Mouse (Mus musculus): ENCODE data around the gene Pald1. TPM values are rescaled to one million over a fixed set of nuclear protein-coding genes. Genes with fewer than 3 reads are reported as not detected.

Pald1 gene
- total RNA-seq, 4 experiments from 2014 or later = 12.8 to 22.5 (median 17.9) TPM

- DNase-seq (ENCODE audit: low spot score in 2 of 2) = peak; percentile 39 to 89
Observed at GRCm38 (mm10) chr10:61336137-61336536, 47.2 kb downstream of the Pald1 start.

- no peak for DNase-seq (ENCODE audit: low spot score in 2 of 2)
Observed at GRCm38 (mm10) chr10:61334545-61334944, 48.8 kb downstream of the Pald1 start.

- DNase-seq (ENCODE audit: low spot score in 2 of 2) = peak; percentile 87 to 89
Observed at GRCm38 (mm10) chr10:61331046-61331445, 52.3 kb downstream of the Pald1 start.

- DNase-seq (ENCODE audit: low spot score in 2 of 2) = no peak
Observed at GRCm38 (mm10) chr10:61328927-61329326, 54.4 kb downstream of the Pald1 start.

GRCm38 (mm10) chr10:61327545-61327944 lies 55.8 kb downstream of the Pald1 start:
- no peak for DNase-seq (ENCODE audit: low spot score in 2 of 2)

GRCm38 (mm10) chr10:61325782-61326328 lies 57.5 kb downstream of the Pald1 start:
- DNase-seq (ENCODE audit: low spot score in 2 of 2) = no peak

GRCm38 (mm10) chr10:61324717-61325116 lies 58.6 kb downstream of the Pald1 start:
- DNase-seq (ENCODE audit: low spot score in 2 of 2) = no peak

GRCm38 (mm10) chr10:61318527-61318926 lies 64.8 kb downstream of the Pald1 start:
- DNase-seq (ENCODE audit: low spot score in 2 of 2) = no peak

GRCm38 (mm10) chr10:61315324-61315880 lies 67.9 kb downstream of the Pald1 start:
- no peak for DNase-seq (ENCODE audit: low spot score in 2 of 2)

- DNase-seq (ENCODE audit: low spot score in 2 of 2) = no peak
Observed at GRCm38 (mm10) chr10:61313750-61314149, 69.6 kb downstream of the Pald1 start.

GRCm38 (mm10) chr10:61312754-61313153 lies 70.6 kb downstream of the Pald1 start:
- DNase-seq (ENCODE audit: low spot score in 2 of 2) = no peak

GRCm38 (mm10) chr10:61312159-61312558 lies 71.2 kb downstream of the Pald1 start:
- no peak for DNase-seq (ENCODE audit: low spot score in 2 of 2)

- DNase-seq (ENCODE audit: low spot score in 2 of 2) = no peak
Observed at GRCm38 (mm10) chr10:61308706-61309320, 74.5 kb downstream of the Pald1 start.

- no peak for DNase-seq (ENCODE audit: low spot score in 2 of 2)
Observed at GRCm38 (mm10) chr10:61305928-61306590, 77.3 kb downstream of the Pald1 start.

GRCm38 (mm10) chr10:61304046-61304445 lies 79.3 kb downstream of the Pald1 start:
- DNase-seq (ENCODE audit: low spot score in 2 of 2) = no peak

- no peak for DNase-seq (ENCODE audit: low spot score in 2 of 2)
Observed at GRCm38 (mm10) chr10:61300996-61301395, 82.3 kb downstream of the Pald1 start.

GRCm38 (mm10) chr10:61297477-61297876 lies 85.9 kb downstream of the Pald1 start, which contains the start of gene Prf1:
Prf1 (plus strand) TSS chr10:61297833.
- DNase-seq (ENCODE audit: low spot score in 2 of 2) = no peak

GRCm38 (mm10) chr10:61296713-61297445 lies 86.5 kb downstream of the Pald1 start:
- DNase-seq (ENCODE audit: low spot score in 2 of 2) = no peak

- peak; percentile 16 to 23 for DNase-seq (ENCODE audit: low spot score in 2 of 2)
Observed at GRCm38 (mm10) chr10:61294242-61294641, 89.1 kb downstream of the Pald1 start.

- no peak for DNase-seq (ENCODE audit: low spot score in 2 of 2)
Observed at GRCm38 (mm10) chr10:61290479-61290878, 92.9 kb downstream of the Pald1 start.

GRCm38 (mm10) chr10:61290016-61290415 lies 93.3 kb downstream of the Pald1 start:
- no peak for DNase-seq (ENCODE audit: low spot score in 2 of 2)

GRCm38 (mm10) chr10:61286246-61286645 lies 97.1 kb downstream of the Pald1 start:
- no peak for DNase-seq (ENCODE audit: low spot score in 2 of 2)
